Mouse (Mus musculus): ENCODE data around the gene Fam19a1.

- TF ChIP-seq TAL1 (IDR thresholded peaks at IDR 0.05; ENCODE audit: low read length) = no peak
- TF ChIP-seq GATA1 (IDR thresholded peaks at IDR 0.05; ENCODE audit: low read length) = no peak
Measured at GRCm38 (mm10) chr6:96349446-96350025, 236.6 kb downstream of the Fam19a1 start.
